In the genomic region with DNA sequence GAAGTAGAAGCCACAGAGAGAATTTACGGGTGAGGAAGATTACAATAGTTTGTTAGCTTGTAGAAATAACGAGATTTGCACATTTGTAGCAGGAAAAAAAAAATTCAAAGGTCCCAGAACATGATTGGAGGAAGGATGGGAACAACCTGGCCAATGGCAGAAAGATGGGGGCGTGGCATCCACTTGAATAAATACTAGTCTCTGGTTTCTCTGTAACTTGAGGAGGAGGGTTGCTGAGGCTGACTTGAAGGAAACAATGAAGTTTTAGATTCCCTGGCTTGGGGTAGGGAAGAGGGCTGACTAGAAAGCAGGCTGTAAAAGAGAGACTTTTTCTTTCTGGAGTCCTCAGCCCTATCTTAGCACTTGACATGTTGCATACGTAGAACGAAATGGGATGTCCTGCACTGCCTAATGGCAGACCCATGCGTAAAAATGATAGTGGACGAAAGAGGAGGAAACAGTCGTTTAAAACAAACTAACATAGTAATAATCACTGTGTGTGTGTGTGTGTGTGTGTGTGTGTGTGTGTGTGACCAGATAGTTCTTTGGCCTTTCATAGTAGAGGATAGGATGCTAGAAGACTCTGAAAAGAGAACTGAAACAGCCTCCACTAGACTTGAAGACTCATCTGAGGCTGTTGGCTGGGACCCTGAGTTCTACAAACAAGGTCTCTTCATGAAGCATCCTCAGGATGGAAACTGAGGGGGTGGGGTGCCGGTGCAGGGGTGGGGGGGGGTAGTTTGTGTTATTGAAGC, we compare ENCODE assay signal across 13 mouse cellular contexts.
DNase-seq lines count a peak whose midpoint lies in the region; ATAC-seq lines count a peak whose summit lies in the region.
"Had no signal": no experiment of that assay in that cellular context is flagged by ENCODE, and none has a peak within 500 bp of the region (broad histone marks: within the 10 kb centered on the region; RNA-seq: fewer than 3 reads in every experiment).

No protein-coding gene starts in this region.

- H3K27me3 ChIP-seq in kidney, embryonic 15.5 days, result no peaks in the 10 kb centered on the region
- H3K27me3 ChIP-seq in embryonic facial prominence, embryonic 14.5 days (replicated peaks; ENCODE audit: control insufficient read depth, insufficient read depth, low read length), result no peaks in the 10 kb centered on the region
- H3K27me3 ChIP-seq: forebrain, embryonic 12.5 days; Patski had no signal

- H3K27ac ChIP-seq in kidney, embryonic 15.5 days, result 0 out of 2 replicates have a peak overlapping the region, but pooled peaks have one; percentile 37
- H3K27ac ChIP-seq in embryonic facial prominence, embryonic 14.5 days (replicated peaks; ENCODE audit: low read depth, low read length), result no peak overlapping the region
- H3K27ac ChIP-seq: forebrain, embryonic 12.5 days; hindbrain, embryonic 14.5 days had no signal

- 46% methylated on average over 9 of the region's 9 CpGs for WGBS in kidney, embryonic 15.5 days
- WGBS in embryonic facial prominence, embryonic 14.5 days, result 52% methylated on average over 9 of the region's 9 CpGs

- H3K9ac ChIP-seq in kidney, embryonic 15.5 days, result no peak overlapping the region
- H3K9ac ChIP-seq in embryonic facial prominence, embryonic 14.5 days (ENCODE audit: low read depth, low read length), result no peak overlapping the region
- H3K9ac ChIP-seq: forebrain, embryonic 12.5 days; hindbrain, embryonic 14.5 days had no signal

- ATAC-seq in kidney, embryonic 15.5 days (replicated peaks; ENCODE audit: low FRiP score), result peak; percentile 64
- ATAC-seq in embryonic facial prominence, embryonic 14.5 days (ENCODE audit: low read depth), result peak; percentile 64
- ATAC-seq: Patski had no signal

- H3K4me3 ChIP-seq in kidney, embryonic 15.5 days (replicated peaks), result no peak overlapping the region
- no peak overlapping the region for H3K4me3 ChIP-seq in embryonic facial prominence, embryonic 14.5 days (ENCODE audit: low read depth, low read length)
- H3K4me3 ChIP-seq: forebrain, embryonic 12.5 days had no signal

- H3K36me3 ChIP-seq in kidney, embryonic 15.5 days, result no peaks in the 10 kb centered on the region
- no peaks in the 10 kb centered on the region for H3K36me3 ChIP-seq in embryonic facial prominence, embryonic 14.5 days (ENCODE audit: control insufficient read depth, insufficient read depth, low read length)
- H3K36me3 ChIP-seq: forebrain, embryonic 12.5 days had no signal

- H3K9me3 ChIP-seq in kidney, embryonic 15.5 days (replicated peaks), result no peaks in the 10 kb centered on the region
- no peaks in the 10 kb centered on the region for H3K9me3 ChIP-seq in embryonic facial prominence, embryonic 14.5 days (ENCODE audit: control insufficient read depth, low read length)
- H3K9me3 ChIP-seq: forebrain, embryonic 12.5 days had no signal

- 0 out of 2 replicates have a peak overlapping the region, but pooled peaks have one; percentile 12 for H3K4me2 ChIP-seq in kidney, embryonic 15.5 days
- H3K4me2 ChIP-seq in embryonic facial prominence, embryonic 14.5 days (ENCODE audit: low read depth, low read length), result no peak overlapping the region
- H3K4me2 ChIP-seq: forebrain, embryonic 12.5 days; hindbrain, embryonic 14.5 days; liver, embryonic 11.5 days had no signal

- DNase-seq in kidney, postnatal 25 days, result no peak
- DNase-seq in A20 (ENCODE audit: low read depth, low spot score) (peak; percentile 14), MEL-GATA-1-ER (ENCODE audit: extremely low read depth, low read depth) (peak; percentile 46), MN1 (ENCODE audit: low spot score) (no peak)
- peak; percentile 92 for DNase-seq in embryonic facial prominence, embryonic 14.5 days (ENCODE audit: low spot score)
- no peak for DNase-seq in B cell, adult 2 months
- DNase-seq in retina, embryonic 14.5 days (ENCODE audit: low spot score), result no peak
- DNase-seq: cerebellum, adult 8-10 months had no signal

- peaks cover 48% of the 10 kb centered on the region for H3K4me1 ChIP-seq in kidney, embryonic 15.5 days
- H3K4me1 ChIP-seq in embryonic facial prominence, embryonic 14.5 days (ENCODE audit: control insufficient read depth, insufficient read depth, low read length), result peaks cover 14% of the 10 kb centered on the region

Comparison
In these comparisons a context has a peak if more than half of its experiments do, and no peak if none do; other contexts are left out.
1. DNase-seq: peak in A20 (single experiment), MEL-GATA-1-ER (single experiment) and embryonic facial prominence, embryonic 14.5 days (single experiment); none in kidney, postnatal 25 days (0 of 2), B cell, adult 2 months (0 of 2), retina, embryonic 14.5 days (single experiment) and MN1 (single experiment).